Mouse (Mus musculus): Measurements from ENCODE around the gene Grhl3. TPM values are rescaled to one million over a fixed set of nuclear protein-coding genes. Genes with fewer than 3 reads are reported as not detected.
"Not testable (repeated sequence)": the region's sequence is repeated elsewhere in the genome, so short reads cannot be mapped to it uniquely, and the experiment has no call there.

Gene Grhl3
- polyA plus RNA-seq (2015; fragmentation: Nextera tagmentation; extraction: Ambion mirVana), result 26.8 and 35.5 TPM in 2 replicates

- Histone ChIP-seq H3K27me3 (peaks cover 52% of the 10 kb centered on the region), H3K4me2 (replicated peaks) (peak within 1 kb of the TSS; percentile 47), H3K36me3 (no peaks in the 10 kb centered on the region), H3K27ac (replicated peaks) (peak within 1 kb of the TSS; percentile 75), H3K4me1 (peaks cover 55% of the 10 kb centered on the region), H3K4me3 (replicated peaks) (peak within 1 kb of the TSS; percentile 35), H3K9me3 (replicated peaks) (no peaks in the 10 kb centered on the region), H3K9ac (no peak within 1 kb of the TSS; the same call in 1 of the 2 replicates)
- no peak for ATAC-seq (ENCODE audit: insufficient number of reproducible peaks, low FRiP score, low TSS enrichment, low read depth)
- WGBS, result under 1% methylated on average over 31 of the region's 31 CpGs
Measured at GRCm38 (mm10) chr4:135573251-135573808, at the start of gene Grhl3. Grhl3 (minus strand) TSS chr4:135573630.

GRCm38 (mm10) chr4:135622290-135622689 lies 48.9 kb upstream of the Grhl3 start:
- Histone ChIP-seq H3K9me3 (replicated peaks) (no peaks in the 10 kb centered on the region), H3K4me2 (replicated peaks) (no peak overlapping the region), H3K27me3 (no peaks in the 10 kb centered on the region), H3K4me1 (peaks cover 7% of the 10 kb centered on the region), H3K27ac (replicated peaks) (no peak overlapping the region), H3K36me3 (no peaks in the 10 kb centered on the region), H3K9ac (no peak overlapping the region), H3K4me3 (replicated peaks) (no peak overlapping the region)
- WGBS, result 85% methylated on average over 10 of the region's 10 CpGs
- no peak for ATAC-seq (ENCODE audit: insufficient number of reproducible peaks, low FRiP score, low TSS enrichment, low read depth)

- no peak overlapping the region for H3K9ac ChIP-seq
Measured at GRCm38 (mm10) chr4:135620461-135620860, 47.0 kb upstream of the Grhl3 start.

GRCm38 (mm10) chr4:135617783-135618470 lies 44.5 kb upstream of the Grhl3 start:
- no peak overlapping the region for H3K27ac ChIP-seq (replicated peaks)
- H3K9ac ChIP-seq, result no peak overlapping the region
- ATAC-seq (ENCODE audit: insufficient number of reproducible peaks, low FRiP score, low TSS enrichment, low read depth), result no peak
- H3K9me3 ChIP-seq (replicated peaks), result no peaks in the 10 kb centered on the region
- H3K4me3 ChIP-seq (replicated peaks), result no peak overlapping the region
- 11% methylated on average over 16 of the region's 16 CpGs for WGBS
- H3K4me2 ChIP-seq (replicated peaks), result 0 out of 2 replicates have a peak overlapping the region, but pooled peaks have one; percentile 12
- H3K36me3 ChIP-seq, result no peaks in the 10 kb centered on the region
- H3K27me3 ChIP-seq, result no peaks in the 10 kb centered on the region
- H3K4me1 ChIP-seq, result peaks cover 5% of the 10 kb centered on the region

More at GRCm38 (mm10) chr4:135620461-135620860, 47.0 kb upstream of the Grhl3 start:
- ATAC-seq (ENCODE audit: insufficient number of reproducible peaks, low FRiP score, low TSS enrichment, low read depth), result no peak
- Histone ChIP-seq H3K4me2 (replicated peaks) (no peak overlapping the region), H3K27me3 (no peaks in the 10 kb centered on the region), H3K27ac (replicated peaks) (no peak overlapping the region), H3K9me3 (replicated peaks) (no peaks in the 10 kb centered on the region), H3K4me3 (replicated peaks) (no peak overlapping the region), H3K36me3 (no peaks in the 10 kb centered on the region), H3K4me1 (peaks cover 7% of the 10 kb centered on the region)
- WGBS, result 91% methylated on average over 3 of the region's 3 CpGs

GRCm38 (mm10) chr4:135617038-135617437 lies 43.6 kb upstream of the Grhl3 start:
- ATAC-seq (ENCODE audit: insufficient number of reproducible peaks, low FRiP score, low TSS enrichment, low read depth), result no peak
- Histone ChIP-seq H3K4me3 (replicated peaks) (no peak overlapping the region), H3K27ac (replicated peaks) (no peak overlapping the region), H3K9me3 (replicated peaks) (no peaks in the 10 kb centered on the region), H3K36me3 (no peaks in the 10 kb centered on the region), H3K4me1 (peaks cover 3% of the 10 kb centered on the region; the same call in 1 of the 2 replicates), H3K27me3 (no peaks in the 10 kb centered on the region), H3K9ac (no peak overlapping the region), H3K4me2 (replicated peaks) (no peak overlapping the region)
- WGBS, result 44% methylated on average over 4 of the region's 4 CpGs

- not testable (repeated sequence) for H3K27me3 ChIP-seq; ATAC-seq (ENCODE audit: insufficient number of reproducible peaks, low FRiP score, low TSS enrichment, low read depth); H3K9ac ChIP-seq; H3K4me2 ChIP-seq (replicated peaks); H3K4me3 ChIP-seq (replicated peaks); H3K4me1 ChIP-seq; H3K36me3 ChIP-seq; H3K27ac ChIP-seq (replicated peaks)
- WGBS, result 59% methylated on average over 5 of the region's 5 CpGs
- H3K9me3 ChIP-seq (replicated peaks), result peaks cover 10% of the 10 kb centered on the region
Measured at GRCm38 (mm10) chr4:135615307-135615706, 41.9 kb upstream of the Grhl3 start.

- 85% methylated on average over 2 of the region's 2 CpGs for WGBS
- Histone ChIP-seq H3K27me3 (no peaks in the 10 kb centered on the region), H3K27ac (replicated peaks) (no peak overlapping the region), H3K9ac (no peak overlapping the region), H3K36me3 (no peaks in the 10 kb centered on the region), H3K4me2 (replicated peaks) (no peak overlapping the region), H3K9me3 (replicated peaks) (peaks cover 10% of the 10 kb centered on the region), H3K4me1 (no peaks in the 10 kb centered on the region), H3K4me3 (replicated peaks) (no peak overlapping the region)
- ATAC-seq (ENCODE audit: insufficient number of reproducible peaks, low FRiP score, low TSS enrichment, low read depth), result no peak
Measured at GRCm38 (mm10) chr4:135609986-135610385, 36.6 kb upstream of the Grhl3 start.

GRCm38 (mm10) chr4:135607979-135608885 lies 34.8 kb upstream of the Grhl3 start:
- no peaks in the 10 kb centered on the region for H3K36me3 ChIP-seq
- H3K4me2 ChIP-seq (replicated peaks), result no peak overlapping the region
- 67% methylated on average over 18 of the region's 18 CpGs for WGBS
- no peak overlapping the region for H3K4me3 ChIP-seq (replicated peaks)
- no peaks in the 10 kb centered on the region for H3K27me3 ChIP-seq
- ATAC-seq (ENCODE audit: insufficient number of reproducible peaks, low FRiP score, low TSS enrichment, low read depth), result no peak
- no peak overlapping the region for H3K27ac ChIP-seq (replicated peaks)
- H3K9ac ChIP-seq, result no peak overlapping the region
- peaks cover 10% of the 10 kb centered on the region for H3K9me3 ChIP-seq (replicated peaks)
- no peaks in the 10 kb centered on the region for H3K4me1 ChIP-seq

- H3K4me2 ChIP-seq (replicated peaks), result no peak overlapping the region
- WGBS, result 82% methylated on average over 7 of the region's 7 CpGs
- H3K9ac ChIP-seq, result no peak overlapping the region
- H3K9me3 ChIP-seq (replicated peaks), result peaks cover 9% of the 10 kb centered on the region
- H3K27me3 ChIP-seq, result no peaks in the 10 kb centered on the region
- H3K36me3 ChIP-seq, result no peaks in the 10 kb centered on the region
- ATAC-seq (ENCODE audit: insufficient number of reproducible peaks, low FRiP score, low TSS enrichment, low read depth), result no peak
- no peak overlapping the region for H3K27ac ChIP-seq (replicated peaks)
- H3K4me3 ChIP-seq (replicated peaks), result no peak overlapping the region
- H3K4me1 ChIP-seq, result no peaks in the 10 kb centered on the region
Measured at GRCm38 (mm10) chr4:135606271-135606670, 32.8 kb upstream of the Grhl3 start.

GRCm38 (mm10) chr4:135601530-135601929 lies 28.1 kb upstream of the Grhl3 start:
- H3K4me3 ChIP-seq (replicated peaks), result no peak overlapping the region
- H3K27ac ChIP-seq (replicated peaks), result no peak overlapping the region
- no peak overlapping the region for H3K4me2 ChIP-seq (replicated peaks)
- no peak overlapping the region for H3K9ac ChIP-seq
- no peak for ATAC-seq (ENCODE audit: insufficient number of reproducible peaks, low FRiP score, low TSS enrichment, low read depth)
- H3K36me3 ChIP-seq, result no peaks in the 10 kb centered on the region
- 88% methylated on average over 3 of the region's 3 CpGs for WGBS
- H3K27me3 ChIP-seq, result no peaks in the 10 kb centered on the region
- no peaks in the 10 kb centered on the region for H3K9me3 ChIP-seq (replicated peaks)
- peaks cover under 1% of the 10 kb centered on the region for H3K4me1 ChIP-seq

- Histone ChIP-seq H3K36me3 (no peaks in the 10 kb centered on the region), H3K9me3 (replicated peaks) (no peaks in the 10 kb centered on the region), H3K4me3 (replicated peaks) (no peak overlapping the region), H3K4me1 (peaks cover 12% of the 10 kb centered on the region), H3K4me2 (replicated peaks) (no peak overlapping the region), H3K9ac (no peak overlapping the region), H3K27me3 (no peaks in the 10 kb centered on the region), H3K27ac (replicated peaks) (no peak overlapping the region)
- no peak for ATAC-seq (ENCODE audit: insufficient number of reproducible peaks, low FRiP score, low TSS enrichment, low read depth)
- WGBS, result 78% methylated on average over 7 of the region's 7 CpGs
Measured at GRCm38 (mm10) chr4:135599497-135600182, 26.2 kb upstream of the Grhl3 start.

All from embryonic facial prominence, embryonic 15.5 days (tissue).